Mouse (Mus musculus) thymus, postnatal 36 days (tissue): ENCODE results near the gene Gm17606.
"Not testable (repeated sequence)": the region's sequence is repeated elsewhere in the genome, so short reads cannot be mapped to it uniquely, and the experiment has no call there.

Experiments
- DNase-seq, 2 experiments: peaks; one replicate each; pipeline ENCODE4 v3.0.0; 2022; ENCODE audit warnings: mixed read lengths in 2 of 2

The Gm17606 gene

GRCm38 (mm10) chr14:54640946-54641304, at the start of gene Gm17606:
Gene Gm17606, plus strand, starts transcription at chr14:54640952.
- DNase-seq: no peak

GRCm38 (mm10) chr14:54591056-54591455, 49.7 kb upstream of the Gm17606 start:
- no peak for DNase-seq

DNA sequence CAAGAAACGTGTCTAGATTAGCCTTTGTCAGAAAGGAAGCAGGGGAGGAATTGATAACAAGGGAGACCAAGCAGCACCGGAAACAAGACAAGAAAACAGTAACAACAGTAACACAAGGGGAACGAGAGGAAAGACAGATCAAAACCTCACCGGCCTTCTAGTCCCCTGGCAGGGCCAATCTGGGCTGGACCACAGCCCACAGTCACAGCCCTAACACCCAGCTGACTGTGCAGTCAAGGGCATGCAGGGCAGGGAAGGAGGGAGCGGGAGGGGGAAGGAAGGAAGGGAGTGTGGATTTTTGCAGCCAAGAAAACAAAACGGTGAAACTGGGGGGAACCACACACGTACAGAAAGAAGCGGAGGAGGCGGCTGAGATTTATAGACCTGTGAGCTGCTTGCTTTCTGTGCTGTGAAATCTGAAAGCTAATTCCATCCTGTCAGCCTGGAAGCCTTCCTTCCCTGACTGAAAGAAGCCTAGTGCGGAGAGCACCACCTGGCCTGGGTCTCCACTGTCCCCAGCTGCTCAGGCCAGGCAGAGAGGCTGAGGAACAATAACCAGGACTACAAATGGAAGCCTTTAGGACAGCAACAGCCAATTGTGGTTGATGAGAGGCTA, 48.3 kb upstream of the Gm17606 start:
- no peak for DNase-seq

- no peak for DNase-seq
Measured at GRCm38 (mm10) chr14:54594055-54594454, 46.7 kb upstream of the Gm17606 start.

GRCm38 (mm10) chr14:54594631-54595414, 45.9 kb upstream of the Gm17606 start:
- DNase-seq: no peak

GRCm38 (mm10) chr14:54597084-54597483, 43.7 kb upstream of the Gm17606 start:
- no peak for DNase-seq

DNA sequence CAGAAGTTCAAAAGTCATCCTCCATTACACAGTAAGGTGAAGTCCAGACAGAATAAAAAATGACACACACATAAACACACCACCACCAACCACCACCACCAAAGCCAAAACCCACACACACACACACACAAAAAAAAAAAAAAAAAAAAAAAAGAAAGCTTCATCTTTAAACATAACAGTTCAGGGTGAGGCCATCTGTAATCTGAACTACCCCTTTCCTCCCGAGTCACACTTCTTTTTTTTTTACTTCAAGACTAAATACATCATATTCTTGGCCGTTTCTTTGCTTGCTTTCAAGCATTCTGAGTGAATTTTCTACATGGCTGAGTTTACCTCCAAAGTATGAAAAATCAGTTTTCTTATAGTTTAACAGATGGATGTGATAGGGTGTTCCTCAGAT, 39.2 kb upstream of the Gm17606 start:
- DNase-seq: no peak

GRCm38 (mm10) chr14:54602613-54603012, 38.1 kb upstream of the Gm17606 start:
- DNase-seq: no peak

DNA sequence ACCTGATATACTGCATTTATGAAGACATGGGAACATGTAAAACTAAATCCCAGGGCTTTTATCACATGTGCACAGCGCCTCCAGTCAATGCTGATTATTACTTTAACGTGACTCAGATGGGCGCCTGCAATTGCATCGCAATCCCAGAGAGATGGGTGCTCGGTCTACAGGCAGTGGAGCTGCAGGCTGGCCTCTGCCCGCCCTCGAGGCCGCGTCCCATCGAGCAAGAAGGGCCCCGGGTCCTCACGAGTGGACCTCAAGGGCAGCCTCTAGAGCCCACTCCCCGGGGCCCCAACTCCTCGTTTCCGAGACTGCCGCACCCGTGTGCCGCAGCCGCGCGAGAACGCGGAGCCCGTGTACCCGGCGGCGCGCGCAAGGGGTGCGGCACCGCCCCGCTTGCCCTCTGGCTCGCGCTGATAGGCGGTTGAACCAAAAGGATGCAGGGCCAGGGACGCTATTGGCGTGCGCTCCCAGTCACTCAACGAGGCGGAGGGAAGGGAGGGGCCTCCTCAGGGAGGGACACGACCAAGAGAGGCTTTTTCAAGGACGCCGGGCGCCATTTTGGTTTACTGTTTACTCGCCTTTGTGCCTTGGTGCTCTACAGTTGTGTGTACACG, 37.6 kb upstream of the Gm17606 start:
- peak; percentile 92 to 96 for DNase-seq

DNA sequence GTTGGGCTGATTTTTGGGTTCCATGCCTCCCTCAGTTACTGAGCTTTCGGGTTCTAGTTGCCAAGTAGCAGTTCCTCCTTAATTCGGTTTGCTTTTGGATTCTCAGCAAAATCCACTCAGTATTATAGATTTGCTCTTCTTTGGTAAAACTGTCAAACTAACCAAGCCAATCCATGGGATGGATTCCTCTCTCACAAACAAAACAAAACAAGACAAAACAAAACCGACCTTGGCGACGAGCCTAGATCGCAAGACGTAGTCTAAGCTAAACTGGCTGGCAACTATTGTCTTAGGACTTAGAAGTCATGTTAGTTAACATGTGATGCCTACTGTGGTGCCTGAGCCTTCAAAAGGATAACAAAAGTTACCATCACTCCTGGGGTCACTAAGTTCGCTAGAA, 37.1 kb upstream of the Gm17606 start:
- no peak for DNase-seq

DNA sequence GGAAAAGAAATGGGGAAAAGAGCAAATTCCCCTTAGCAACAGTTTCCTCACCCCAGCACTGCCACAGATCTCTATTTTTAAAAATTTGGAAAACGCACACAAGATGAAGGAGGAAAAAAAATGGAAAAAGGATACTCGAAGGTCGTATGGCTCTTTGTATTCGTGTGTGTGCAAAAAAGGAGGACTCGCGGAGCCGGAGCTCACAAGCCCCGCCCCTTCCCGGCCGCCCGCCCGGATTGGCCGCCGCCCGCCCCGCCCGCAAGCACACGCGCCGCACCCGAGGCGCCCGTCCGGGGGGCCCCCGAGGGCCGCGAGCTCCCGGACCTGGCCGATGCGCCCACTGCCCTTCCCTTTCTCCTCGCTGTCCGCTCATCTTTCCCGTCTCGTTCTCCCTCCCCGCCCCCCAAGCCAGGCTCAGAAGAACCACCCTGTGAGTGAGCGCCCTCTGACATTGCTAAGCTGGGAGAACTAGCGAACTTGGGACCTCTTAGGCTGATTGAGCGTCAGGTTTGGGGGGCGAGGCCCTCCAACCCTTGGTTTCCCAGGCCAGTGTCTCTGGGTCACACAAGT, 34.9 kb upstream of the Gm17606 start, which contains the start of gene 4931414P19Rik:
Gene 4931414P19Rik, minus strand, starts transcription at position 242 of the 570 bp plus-strand sequence.
- DNase-seq: peak; percentile 82 to 83

DNA sequence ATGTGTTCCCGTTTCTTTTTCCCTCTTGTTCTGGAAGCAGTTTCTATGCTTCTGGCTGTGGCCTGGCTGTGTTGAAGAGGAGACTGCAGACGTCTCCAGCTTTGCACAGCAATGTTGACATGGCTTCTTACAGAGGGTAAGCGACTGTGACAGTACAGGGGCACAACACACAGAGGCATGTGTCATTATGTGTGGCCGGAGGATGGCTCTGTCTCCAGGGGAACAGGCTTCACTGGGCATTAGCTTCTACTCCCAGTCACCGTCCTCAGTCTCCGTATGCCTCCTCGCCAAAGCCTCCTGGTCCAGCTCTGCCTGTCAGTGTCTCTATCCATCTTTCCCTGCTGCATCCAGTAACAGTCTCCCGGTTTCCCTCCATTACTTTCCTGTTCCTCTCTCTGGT, 33.5 kb upstream of the Gm17606 start:
- DNase-seq: no peak

DNA sequence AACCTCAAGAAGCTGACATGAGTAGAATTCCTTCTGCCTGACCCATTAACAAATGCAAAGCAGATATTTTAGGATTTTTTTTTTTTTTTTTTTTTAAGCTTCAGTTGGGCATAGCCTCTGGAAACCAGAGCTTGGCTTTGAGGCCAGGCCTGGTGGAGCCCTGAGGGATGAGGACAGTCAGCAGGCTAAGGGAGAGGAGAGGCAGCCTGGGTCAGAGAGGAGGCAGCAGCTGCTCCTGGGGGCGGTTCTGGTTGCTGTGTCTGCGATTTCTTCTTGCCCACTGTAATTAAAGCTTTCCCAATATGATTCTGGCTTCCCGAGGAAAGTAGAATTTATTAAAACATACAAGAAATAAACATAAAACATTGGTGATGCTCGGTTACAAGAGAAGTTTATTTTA, 31.5 kb upstream of the Gm17606 start:
- DNase-seq: no peak

GRCm38 (mm10) chr14:54609962-54610361, 30.8 kb upstream of the Gm17606 start:
- no peak for DNase-seq

GRCm38 (mm10) chr14:54610648-54611047, 30.1 kb upstream of the Gm17606 start:
- no peak for DNase-seq

DNA sequence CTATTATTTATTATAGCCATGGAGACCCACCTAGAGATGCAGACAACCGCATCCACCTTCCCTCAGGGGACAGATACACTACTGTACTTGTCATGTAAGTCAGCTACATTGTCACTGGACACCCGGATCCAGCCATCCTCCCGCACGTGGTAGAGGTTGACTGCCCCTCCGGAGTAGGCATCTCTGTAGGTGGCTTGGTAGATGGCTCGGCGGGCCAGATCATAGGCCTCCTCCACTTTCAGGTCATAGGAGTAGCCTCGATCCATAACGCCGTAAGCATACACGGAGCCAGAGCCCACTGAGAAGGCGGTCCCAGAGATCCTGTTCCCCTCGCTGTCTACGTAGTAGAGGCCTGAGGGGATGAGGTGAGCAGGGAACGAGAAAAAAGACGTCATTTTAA, 26.6 kb upstream of the Gm17606 start:
- DNase-seq: not testable (repeated sequence)

GRCm38 (mm10) chr14:54616226-54616825, 24.4 kb upstream of the Gm17606 start:
- no peak for DNase-seq

- DNase-seq: no peak
Measured at GRCm38 (mm10) chr14:54617152-54617896, 23.4 kb upstream of the Gm17606 start.

DNA sequence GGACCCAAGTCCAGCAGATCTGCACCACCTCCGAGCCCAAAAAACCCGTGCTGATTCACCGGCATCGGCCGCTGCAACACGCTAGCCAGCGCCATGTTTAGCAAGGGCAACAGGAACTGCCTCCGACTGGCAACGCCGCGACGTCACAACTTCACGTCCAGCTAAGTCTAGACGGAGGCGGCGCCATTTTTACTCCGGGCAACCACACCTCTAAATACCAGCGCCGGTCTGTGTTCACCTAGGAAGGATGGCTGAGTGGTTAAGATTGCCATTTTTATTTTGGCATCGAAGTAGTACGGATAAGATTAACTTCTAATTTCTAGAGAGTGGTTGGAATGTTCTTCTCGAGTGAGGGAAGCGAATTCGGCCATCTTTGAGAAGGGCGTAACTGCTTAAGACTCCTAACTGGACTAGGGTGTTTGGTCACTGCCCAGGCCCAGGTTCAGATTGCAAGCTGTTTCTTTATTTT, 22.8 kb upstream of the Gm17606 start, which contains the start of gene Psmb5:
Gene Psmb5, minus strand, starts transcription at position 126 of the 469 bp plus-strand sequence.
- DNase-seq: peak; percentile 85 to 86

DNA sequence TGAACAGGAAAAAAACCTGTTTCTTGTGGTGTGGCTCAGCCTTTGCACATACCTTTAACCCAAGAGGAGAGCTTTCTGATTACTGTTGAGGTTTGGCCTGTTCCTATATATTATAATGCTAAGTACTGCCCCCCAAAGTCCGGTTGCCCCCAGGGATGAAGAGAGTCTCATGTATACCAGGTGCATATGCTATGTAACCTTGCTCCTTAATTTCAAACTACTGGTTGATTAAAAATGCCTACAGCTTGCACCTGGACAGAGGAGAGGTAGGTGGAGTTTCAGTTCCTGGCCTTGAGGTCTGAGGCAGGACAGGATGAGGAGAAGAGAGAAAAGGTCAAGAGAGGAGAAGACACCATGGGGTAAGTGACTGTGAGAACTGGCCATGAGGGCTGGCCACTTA, 19.6 kb upstream of the Gm17606 start, which contains the start of gene Psmb11:
Gene Psmb11, plus strand, starts transcription at position 301 of the 400 bp plus-strand sequence.
- no peak for DNase-seq

GRCm38 (mm10) chr14:54623334-54623733, 17.4 kb upstream of the Gm17606 start:
- DNase-seq: no peak

- DNase-seq: no peak
Measured at GRCm38 (mm10) chr14:54624976-54625375, 15.8 kb upstream of the Gm17606 start.
